Mouse (Mus musculus) brain, embryonic 14.5 days (tissue): ENCODE measurements around the gene Spred1. TPM values are rescaled to one million over a fixed set of nuclear protein-coding genes. Genes with fewer than 3 reads are reported as not detected.
A peak's percentile ranks its signal among the peaks of the same experiment; 100 is the strongest.

Experiments used
- DNase-seq: peaks from one replicate; pipeline ENCODE4 v3.0.0-alpha.2; 2011; ENCODE audit warnings: low read depth
- CTCF ChIP-seq: fragments of 200-500 bp; IDR thresholded peaks from 2 replicates; pipeline ENCODE4 v1.5.1; 2012; ENCODE audit warnings: inconsistent platforms, mild to moderate bottlenecking, moderate library complexity, borderline replicate concordance; ENCODE audit not compliant: insufficient read depth, insufficient read length; ENCODE audit errors: extremely low read depth
- POLR2A ChIP-seq: fragments of 200-500 bp; IDR thresholded peaks from 2 replicates; pipeline ENCODE4 v1.6.1; 2012; ENCODE audit warnings: mild to moderate bottlenecking, inconsistent platforms, borderline replicate concordance; ENCODE audit not compliant: poor library complexity, insufficient read depth, insufficient read length, severe bottlenecking; ENCODE audit errors: extremely low read depth
- polyA plus RNA-seq: library from polyadenylated mRNA; depleted of rRNA; stranded (reverse); fragments of >200 nt; gene quantifications from 2 replicates; pipeline ENCODE4 v1.2.3, GENCODE M21; 2012

Spred1 gene
- polyA plus RNA-seq, 1 experiment = 22.7 TPM

DNA sequence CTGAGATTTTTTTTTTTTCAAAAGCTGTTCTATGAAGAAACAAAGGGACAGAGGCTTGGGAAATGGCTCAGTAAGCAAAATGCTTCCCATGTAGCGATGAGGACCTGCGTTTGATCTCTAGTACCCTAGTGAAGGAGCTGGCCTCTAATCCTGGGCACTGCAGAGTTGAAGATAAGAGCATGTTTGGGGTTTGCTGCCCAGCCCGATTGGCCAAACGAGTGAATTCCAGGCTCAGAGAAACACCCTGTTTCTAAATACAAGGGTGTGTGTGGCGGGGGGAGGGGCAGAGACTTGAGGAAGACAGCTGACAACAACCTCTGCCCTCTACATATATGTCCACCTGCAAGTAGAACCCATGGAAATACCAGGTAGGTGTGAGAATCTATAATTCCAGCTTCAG is 23.9 kb upstream of the Spred1 start:
- TF ChIP-seq CTCF = no peak
- no peak for TF ChIP-seq POLR2A
- no peak for DNase-seq

DNA sequence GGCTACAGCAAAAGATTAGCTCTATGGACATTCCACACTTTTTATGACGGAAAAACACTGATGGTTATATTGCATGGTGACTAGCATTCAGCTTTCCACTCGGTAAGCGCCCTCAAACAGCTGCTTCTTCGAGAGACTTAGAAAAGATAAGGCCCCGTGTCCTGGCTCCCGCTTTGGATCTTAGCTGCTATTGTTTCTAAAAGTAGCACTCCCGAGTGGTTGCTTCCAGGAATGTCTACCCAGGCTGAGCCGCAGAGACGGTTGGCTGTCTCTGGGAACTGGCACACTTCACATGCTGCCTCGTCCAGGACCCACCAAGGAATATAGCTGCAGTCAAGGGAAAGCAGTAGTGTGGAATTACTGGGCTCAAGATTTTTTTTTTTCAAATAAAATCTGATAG is 21.9 kb upstream of the Spred1 start:
- no peak for DNase-seq
- no peak for TF ChIP-seq CTCF
- TF ChIP-seq POLR2A = no peak

DNA sequence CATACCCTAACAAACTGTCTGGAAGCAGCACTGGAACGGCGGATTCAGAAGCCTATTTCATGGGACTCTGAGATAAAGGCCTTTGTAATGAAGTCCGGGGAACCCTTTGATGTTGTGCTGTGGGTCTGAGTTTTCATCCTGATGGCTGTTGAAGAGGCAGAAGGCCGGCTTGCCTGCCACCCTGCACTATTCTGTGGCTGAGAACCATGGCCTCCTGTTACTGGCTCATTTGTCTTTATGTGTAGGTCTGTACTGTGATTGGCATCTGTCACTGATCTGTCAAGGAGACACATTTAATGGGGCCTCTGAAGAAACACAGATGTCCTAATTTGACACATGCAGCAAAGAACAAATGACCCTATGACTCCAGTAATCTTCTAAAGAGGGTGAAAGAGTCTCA is 17.7 kb upstream of the Spred1 start:
- TF ChIP-seq CTCF = no peak
- no peak for TF ChIP-seq POLR2A
- peak; percentile 20 for DNase-seq

DNA sequence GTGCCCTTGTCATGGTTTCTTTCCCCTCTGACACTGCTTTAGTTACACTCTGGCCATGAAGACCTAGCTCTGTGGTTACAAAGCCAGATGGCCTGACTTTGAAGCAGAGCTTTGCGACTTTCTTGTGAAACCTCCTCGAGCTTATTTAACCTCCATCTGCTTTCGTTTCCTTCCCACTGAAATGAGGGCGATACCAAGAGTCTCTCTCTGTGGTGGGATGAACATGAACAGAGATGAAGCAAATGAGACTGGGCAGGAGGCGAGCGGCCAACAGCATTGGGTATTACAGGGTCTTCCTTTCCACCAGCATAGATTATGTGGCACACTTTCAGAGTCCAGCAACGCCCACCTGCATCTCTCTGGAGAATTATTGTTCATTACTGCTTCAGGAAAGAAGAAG is 15.8 kb upstream of the Spred1 start:
- no peak for DNase-seq
- TF ChIP-seq POLR2A (no peak), CTCF (no peak)

- TF ChIP-seq CTCF = no peak
These were observed 13.1 kb upstream of the Spred1 start for GRCm38 (mm10) chr2:117108059-117108458.

GRCm38 (mm10) chr2:117109296-117109695 is 11.9 kb upstream of the Spred1 start:
- no peak for TF ChIP-seq POLR2A
- no peak for TF ChIP-seq CTCF
- DNase-seq = no peak

More at GRCm38 (mm10) chr2:117108059-117108458, 13.1 kb upstream of the Spred1 start:
- no peak for DNase-seq

GRCm38 (mm10) chr2:117110355-117110866 is 10.8 kb upstream of the Spred1 start:
- TF ChIP-seq POLR2A = no peak
- TF ChIP-seq CTCF = no peak
- peak; percentile 18 for DNase-seq

- no peak for DNase-seq
- TF ChIP-seq POLR2A (no peak), CTCF (no peak)
These were observed 7.9 kb upstream of the Spred1 start for GRCm38 (mm10) chr2:117113262-117113661.

GRCm38 (mm10) chr2:117113762-117114161 is 7.4 kb upstream of the Spred1 start:
- TF ChIP-seq CTCF = no peak
- no peak for TF ChIP-seq POLR2A
- no peak for DNase-seq

DNA sequence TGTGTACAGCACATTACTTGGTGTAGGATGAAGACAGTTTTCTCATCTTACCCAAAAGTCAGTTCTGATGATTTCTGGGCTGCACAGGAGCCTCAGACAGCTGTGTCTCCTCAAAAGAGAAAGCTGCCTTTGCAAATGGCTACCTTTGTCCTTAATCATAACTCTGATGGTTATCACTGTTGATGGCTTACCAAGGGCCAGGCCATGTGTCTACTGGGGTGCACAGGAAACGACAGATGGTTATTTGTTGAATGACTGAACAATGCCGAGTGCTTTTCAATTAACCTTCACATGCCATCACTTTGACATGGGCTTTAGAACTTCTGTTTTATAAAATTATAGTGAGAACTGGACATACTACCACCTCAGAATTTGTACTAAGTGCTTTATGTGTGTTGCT is 2.7 kb upstream of the Spred1 start:
- DNase-seq = no peak
- TF ChIP-seq POLR2A (no peak), CTCF (no peak)

DNA sequence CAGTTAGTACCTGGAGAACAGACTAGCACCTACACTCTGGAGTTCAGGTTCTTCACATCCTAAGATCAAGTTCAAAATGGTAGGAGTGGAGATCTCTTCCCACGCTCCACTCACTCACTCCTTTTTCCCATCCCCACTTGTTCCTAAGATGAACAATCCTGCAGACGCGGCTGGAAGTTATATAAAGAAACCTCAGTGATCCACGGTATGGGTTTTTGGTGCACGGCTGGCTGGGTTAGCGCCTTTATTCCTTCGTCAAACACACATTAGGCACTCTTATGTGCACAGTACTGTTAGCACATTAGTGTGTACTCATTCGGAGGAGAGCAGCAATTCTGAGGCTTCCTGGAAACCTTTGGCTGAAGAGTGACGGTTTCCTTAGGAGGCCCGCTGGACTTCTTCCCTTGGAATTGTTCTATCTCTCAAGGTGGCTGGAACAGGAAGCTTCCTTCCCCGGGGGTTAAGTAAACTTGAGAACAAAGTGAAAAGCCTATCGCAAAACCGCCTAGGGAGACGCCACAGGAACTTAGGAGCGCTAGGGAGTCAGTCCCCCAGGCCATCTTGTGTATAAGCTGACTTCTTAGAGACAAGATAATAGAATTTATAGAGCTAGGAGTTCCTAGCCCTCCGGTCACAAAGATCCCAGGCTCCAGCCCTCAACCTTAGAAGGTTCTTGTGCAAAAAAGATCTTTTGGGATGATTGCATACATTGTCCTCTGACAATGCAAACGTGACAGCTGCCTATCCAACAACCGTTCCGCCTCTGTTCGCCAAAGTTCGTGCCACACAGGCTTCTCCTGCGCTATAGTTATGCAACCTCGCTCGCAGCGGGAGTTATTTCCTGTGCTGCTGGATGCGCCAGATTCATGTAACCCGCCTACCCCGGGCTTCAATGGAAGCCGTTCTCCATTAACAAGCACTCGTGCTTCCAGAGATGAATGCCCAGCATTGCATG is 1.6 kb upstream of the Spred1 start:
- no peak for TF ChIP-seq CTCF
- no peak for TF ChIP-seq POLR2A
- DNase-seq = peak; percentile 93

- DNase-seq = peak; percentile 99
- TF ChIP-seq POLR2A (peak; percentile 97), CTCF (peak; percentile 46; the same call in 1 of the 2 replicates)
These were observed 645 bp upstream of the Spred1 start for GRCm38 (mm10) chr2:117120246-117121211.
